Mouse (Mus musculus): ENCODE measurements around the gene Odf3.
"Not testable (repeated sequence)": the region's sequence is repeated elsewhere in the genome, so short reads cannot be mapped to it uniquely, and the experiment has no call there.

Odf3 gene

DNA sequence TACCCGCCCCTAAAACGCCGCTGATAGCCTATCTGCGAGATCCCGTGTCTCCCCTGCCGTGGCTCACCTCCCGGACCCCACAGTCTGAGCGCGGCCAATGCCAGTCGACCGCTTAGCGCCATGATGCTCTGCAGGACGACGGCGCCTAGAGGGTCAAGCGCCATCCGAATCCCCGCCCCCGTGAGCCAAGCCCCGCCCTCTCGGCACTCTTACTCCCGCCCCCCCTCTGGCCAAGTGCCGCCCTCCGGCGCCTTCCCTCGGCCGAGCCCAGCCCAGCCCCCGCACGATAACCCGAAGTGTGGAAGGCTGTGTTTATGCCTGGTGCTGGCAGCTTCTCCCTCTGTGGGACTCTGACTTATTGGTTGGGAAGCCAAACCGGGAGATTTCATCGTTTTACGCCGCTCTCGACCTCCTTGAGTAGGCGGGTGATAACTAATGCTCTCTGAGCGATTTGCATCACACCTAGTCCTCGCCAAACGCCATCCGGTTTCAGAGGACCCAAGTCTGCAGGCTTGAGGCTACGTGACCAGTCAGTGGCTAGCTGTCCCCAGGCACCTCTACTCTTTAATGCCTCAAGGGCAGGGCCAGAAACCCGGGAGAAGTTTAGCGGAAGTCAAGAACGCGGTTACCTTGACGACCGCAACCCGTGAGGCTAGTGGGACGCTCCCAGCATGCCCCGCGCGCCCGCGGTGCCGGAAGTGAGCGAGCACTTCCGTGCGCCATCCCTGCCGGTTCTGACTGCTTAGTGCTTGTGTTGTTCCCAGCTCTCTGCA lies 34.3 kb downstream of the Odf3 start, which contains the start of the genes Psmd13 and Sirt3:
Psmd13 (plus strand) TSS at position 273 of the 773 bp plus-strand sequence.
Sirt3 (minus strand) TSS at position 614 of the 773 bp plus-strand sequence.
- peak; percentile 95 for DNase-seq

DNA sequence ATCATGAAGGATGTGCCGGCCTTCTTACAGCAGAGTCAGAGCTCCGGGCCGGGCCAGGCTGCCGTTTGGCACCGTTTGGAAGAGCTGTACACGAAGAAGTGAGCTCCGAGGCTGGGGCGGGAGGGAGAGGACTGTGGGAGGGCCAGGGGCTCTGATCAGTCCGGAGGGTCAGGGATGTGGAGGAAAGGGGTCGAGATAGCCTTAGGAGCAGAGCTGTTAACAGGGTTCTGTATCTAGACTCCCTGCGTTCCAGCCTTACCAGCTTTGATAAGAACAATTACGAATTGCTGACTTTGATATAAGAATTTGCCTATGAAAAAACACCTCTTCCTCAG lies 34.8 kb downstream of the Odf3 start:
- no peak for DNase-seq

- not testable (repeated sequence) for DNase-seq
Observed at GRCm38 (mm10) chr7:140890636-140891035, 43.0 kb downstream of the Odf3 start.

DNA sequence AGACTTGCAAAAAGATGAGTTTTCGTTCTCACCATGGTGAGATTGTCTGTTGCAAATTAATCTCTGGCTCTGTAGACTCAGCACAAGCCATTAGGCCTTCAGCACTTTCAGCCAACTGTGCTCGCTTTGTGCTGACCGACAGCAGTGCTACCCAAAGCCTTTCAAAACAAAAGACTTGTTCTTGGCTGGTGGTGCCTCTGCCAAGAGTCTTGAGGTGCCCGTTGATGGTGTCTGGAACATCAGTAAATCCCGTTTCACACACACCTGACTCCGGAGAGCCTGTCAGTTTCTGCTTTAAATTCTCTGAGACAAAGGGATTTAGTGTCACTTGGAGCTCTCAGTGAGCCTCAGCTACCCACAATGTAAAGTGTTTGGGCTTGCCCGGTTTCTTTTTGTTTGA lies 46.4 kb downstream of the Odf3 start:
- DNase-seq = no peak

DNA sequence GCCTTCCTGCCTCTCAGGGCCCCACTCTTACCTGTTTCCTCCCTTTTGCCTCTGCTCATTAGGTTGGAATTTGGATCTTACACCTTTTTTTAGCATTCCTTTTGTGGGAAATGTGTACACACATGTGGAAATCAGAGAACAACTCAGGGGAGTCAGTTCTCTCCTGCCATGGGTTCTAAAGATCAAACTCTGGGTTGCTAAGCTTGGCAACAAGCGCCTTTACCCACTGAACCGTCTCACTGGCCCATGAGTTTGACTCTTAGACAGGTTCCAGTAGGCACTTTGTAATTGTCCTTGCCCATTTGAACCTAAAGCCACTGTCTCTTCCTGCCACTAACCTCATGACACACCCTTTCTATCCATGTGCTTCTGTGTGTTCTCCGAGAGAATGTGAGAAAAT lies 47.0 kb downstream of the Odf3 start:
- DNase-seq = no peak

DNA sequence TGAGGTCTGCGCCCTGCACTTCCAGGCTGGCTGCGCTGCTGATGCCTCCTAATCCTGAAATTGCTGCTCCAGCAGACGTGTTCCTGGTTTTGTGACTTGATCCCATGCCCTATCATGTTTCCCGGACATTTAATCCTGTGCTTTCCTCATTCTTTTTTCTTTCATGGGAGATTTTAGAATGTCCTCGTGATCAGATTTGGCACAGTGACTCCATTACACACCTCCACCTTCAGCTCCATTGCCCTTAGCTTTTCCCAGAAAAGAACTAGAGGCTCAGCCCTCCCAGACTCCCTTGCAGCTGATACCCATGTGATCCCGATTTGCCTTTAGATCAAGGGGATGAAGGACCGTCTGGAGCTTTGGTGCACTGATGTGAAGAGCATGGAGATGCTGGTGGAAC lies 50.3 kb downstream of the Odf3 start:
- DNase-seq = no peak

GRCm38 (mm10) chr7:140899121-140899520 lies 51.5 kb downstream of the Odf3 start:
- no peak for DNase-seq

DNA sequence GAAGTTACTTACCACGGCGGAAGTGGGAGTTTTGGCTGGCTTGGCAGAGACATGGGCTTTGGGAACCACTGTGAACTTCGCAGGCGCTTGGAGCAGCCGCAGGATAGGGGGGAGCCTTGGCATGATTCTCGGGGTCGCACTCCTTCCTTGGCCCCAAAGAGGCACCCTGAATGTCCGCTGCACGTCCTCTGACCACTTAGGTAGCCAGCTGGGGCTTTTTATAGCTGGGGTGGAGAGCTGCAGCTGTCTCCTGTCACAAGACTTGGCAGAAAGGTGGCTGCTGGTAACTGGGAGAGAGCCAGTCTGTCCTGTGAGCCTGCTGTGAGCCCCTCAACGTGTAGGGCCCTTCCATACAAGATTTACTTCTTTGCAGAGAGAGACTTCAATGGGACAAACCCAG lies 52.6 kb downstream of the Odf3 start, which contains the start of gene Cox8b:
Cox8b (minus strand) TSS at position 227 of the 400 bp plus-strand sequence.
- DNase-seq = no peak

Data from liver (tissue).